Mouse (Mus musculus) erythroblast, embryonic 14.5 days (primary cell): Measurements from ENCODE around the gene Adamtsl1. TPM values are rescaled to one million over a fixed set of nuclear protein-coding genes. Genes with fewer than 3 reads are reported as not detected.

Experiments used
- H3K27me3 ChIP-seq: 2 replicates; pipeline ENCODE4 v1.6.1; 2012; ENCODE audit warnings: inconsistent platforms; ENCODE audit not compliant: control insufficient read depth
- H3K36me3 ChIP-seq: 2 replicates; pipeline ENCODE4 v1.6.1; 2012; ENCODE audit warnings: mild to moderate bottlenecking, inconsistent platforms; ENCODE audit not compliant: control insufficient read depth
- H3K4me1 ChIP-seq: 2 replicates; pipeline ENCODE4 v1.6.1; 2012; ENCODE audit warnings: inconsistent platforms; ENCODE audit not compliant: control insufficient read depth
- H3K4me3 ChIP-seq: replicated peaks from 2 replicates; pipeline ENCODE3; 2012; ENCODE audit warnings: moderate library complexity, mild to moderate bottlenecking, inconsistent platforms
- H3K9me3 ChIP-seq: 2 replicates; pipeline ENCODE4 v1.6.1; 2012; ENCODE audit warnings: low read length, inconsistent platforms, mixed read lengths; ENCODE audit not compliant: control insufficient read depth
- GATA1 ChIP-seq: IDR thresholded peaks from 2 replicates; pipeline ENCODE4 v1.6.1; 2012; ENCODE audit warnings: low read length, inconsistent platforms, mixed read lengths
- TAL1 ChIP-seq: IDR thresholded peaks from 3 replicates; pipeline ENCODE4 v1.6.1; 2012; ENCODE audit warnings: low read length, inconsistent platforms, mixed read lengths
- polyA plus RNA-seq: library from polyadenylated mRNA; stranded (reverse); fragments of >175 nt; gene quantifications from 2 replicates; pipeline ENCODE4 v1.2.3, GENCODE M21; 2012

Gene Adamtsl1
- polyA plus RNA-seq = 0.07 TPM in 1 of 2 replicates, not detected in the other

- Histone ChIP-seq H3K36me3 (no peaks in the 10 kb centered on the region), H3K4me3 (peak within 1 kb of the TSS; percentile 20), H3K27me3 (peaks cover 4% of the 10 kb centered on the region), H3K4me1 (no peaks in the 10 kb centered on the region), H3K9me3 (no peaks in the 10 kb centered on the region)
- TF ChIP-seq TAL1 = no peak
- TF ChIP-seq GATA1 = no peak
These were observed at the start of gene Adamtsl1 for GRCm38 (mm10) chr4:85513792-85514191. TSS of gene Adamtsl1 (plus strand) at chr4:85514172.

- no peaks in the 10 kb centered on the region for H3K27me3 ChIP-seq
- no peaks in the 10 kb centered on the region for H3K4me1 ChIP-seq
- H3K36me3 ChIP-seq = no peaks in the 10 kb centered on the region
- no peak for TF ChIP-seq GATA1
- no peak for TF ChIP-seq TAL1
- peaks cover 2% of the 10 kb centered on the region; the same call in 1 of the 2 replicates for H3K9me3 ChIP-seq
- no peak overlapping the region for H3K4me3 ChIP-seq
These were observed 30.4 kb upstream of the Adamtsl1 start for GRCm38 (mm10) chr4:85483586-85483985.

GRCm38 (mm10) chr4:85486316-85486946 is 27.5 kb upstream of the Adamtsl1 start:
- TF ChIP-seq TAL1 = no peak
- no peak for TF ChIP-seq GATA1
- Histone ChIP-seq H3K4me1 (no peaks in the 10 kb centered on the region), H3K36me3 (no peaks in the 10 kb centered on the region), H3K9me3 (peaks cover 2% of the 10 kb centered on the region; the same call in 1 of the 2 replicates), H3K27me3 (no peaks in the 10 kb centered on the region), H3K4me3 (no peak overlapping the region)

GRCm38 (mm10) chr4:85505718-85506117 is 8.3 kb upstream of the Adamtsl1 start:
- no peaks in the 10 kb centered on the region for H3K4me1 ChIP-seq
- H3K27me3 ChIP-seq = no peaks in the 10 kb centered on the region
- TF ChIP-seq TAL1 (no peak), GATA1 (no peak)
- H3K36me3 ChIP-seq = no peaks in the 10 kb centered on the region
- H3K9me3 ChIP-seq = no peaks in the 10 kb centered on the region
- H3K4me3 ChIP-seq = no peak overlapping the region

- TF ChIP-seq GATA1 (no peak), TAL1 (no peak)
- no peak overlapping the region for H3K4me3 ChIP-seq
- no peaks in the 10 kb centered on the region for H3K4me1 ChIP-seq
- no peaks in the 10 kb centered on the region for H3K36me3 ChIP-seq
- no peaks in the 10 kb centered on the region for H3K9me3 ChIP-seq
- no peaks in the 10 kb centered on the region for H3K27me3 ChIP-seq
These were observed 7.0 kb upstream of the Adamtsl1 start for GRCm38 (mm10) chr4:85506976-85507375.

- Histone ChIP-seq H3K4me3 (no peak overlapping the region), H3K9me3 (no peaks in the 10 kb centered on the region), H3K27me3 (no peaks in the 10 kb centered on the region), H3K36me3 (no peaks in the 10 kb centered on the region), H3K4me1 (no peaks in the 10 kb centered on the region)
- no peak for TF ChIP-seq TAL1
- no peak for TF ChIP-seq GATA1
These were observed 6.5 kb upstream of the Adamtsl1 start for GRCm38 (mm10) chr4:85507491-85507890.

GRCm38 (mm10) chr4:85513288-85513687 is 684 bp upstream of the Adamtsl1 start:
- H3K4me1 ChIP-seq = no peaks in the 10 kb centered on the region
- no peaks in the 10 kb centered on the region for H3K9me3 ChIP-seq
- TF ChIP-seq GATA1 (no peak), TAL1 (no peak)
- peaks cover 4% of the 10 kb centered on the region for H3K27me3 ChIP-seq
- H3K36me3 ChIP-seq = no peaks in the 10 kb centered on the region
- no peak overlapping the region for H3K4me3 ChIP-seq

- Histone ChIP-seq H3K9me3 (no peaks in the 10 kb centered on the region), H3K4me3 (peak overlapping the region; percentile 20), H3K4me1 (no peaks in the 10 kb centered on the region), H3K27me3 (peaks cover 4% of the 10 kb centered on the region), H3K36me3 (no peaks in the 10 kb centered on the region)
- TF ChIP-seq TAL1 (no peak), GATA1 (no peak)
These were observed 271 bp downstream of the Adamtsl1 start for GRCm38 (mm10) chr4:85514205-85514681.

GRCm38 (mm10) chr4:85526966-85527566 is 13.1 kb downstream of the Adamtsl1 start:
- TF ChIP-seq GATA1 (no peak), TAL1 (no peak)
- no peaks in the 10 kb centered on the region for H3K4me1 ChIP-seq
- H3K27me3 ChIP-seq = no peaks in the 10 kb centered on the region
- peaks cover 2% of the 10 kb centered on the region; the same call in 1 of the 2 replicates for H3K9me3 ChIP-seq
- H3K36me3 ChIP-seq = no peaks in the 10 kb centered on the region
- no peak overlapping the region for H3K4me3 ChIP-seq

- TF ChIP-seq TAL1 = no peak
- TF ChIP-seq GATA1 = no peak
- no peaks in the 10 kb centered on the region for H3K27me3 ChIP-seq
- H3K36me3 ChIP-seq = no peaks in the 10 kb centered on the region
These were observed 15.9 kb downstream of the Adamtsl1 start for GRCm38 (mm10) chr4:85529852-85530251.

More at GRCm38 (mm10) chr4:85529852-85530251, 15.9 kb downstream of the Adamtsl1 start:
- H3K4me3 ChIP-seq = no peak overlapping the region
- H3K9me3 ChIP-seq = peaks cover 2% of the 10 kb centered on the region; the same call in 1 of the 2 replicates
- no peaks in the 10 kb centered on the region for H3K4me1 ChIP-seq
